Mouse (Mus musculus): Measurements from ENCODE around the gene Gemin8.

DNA sequence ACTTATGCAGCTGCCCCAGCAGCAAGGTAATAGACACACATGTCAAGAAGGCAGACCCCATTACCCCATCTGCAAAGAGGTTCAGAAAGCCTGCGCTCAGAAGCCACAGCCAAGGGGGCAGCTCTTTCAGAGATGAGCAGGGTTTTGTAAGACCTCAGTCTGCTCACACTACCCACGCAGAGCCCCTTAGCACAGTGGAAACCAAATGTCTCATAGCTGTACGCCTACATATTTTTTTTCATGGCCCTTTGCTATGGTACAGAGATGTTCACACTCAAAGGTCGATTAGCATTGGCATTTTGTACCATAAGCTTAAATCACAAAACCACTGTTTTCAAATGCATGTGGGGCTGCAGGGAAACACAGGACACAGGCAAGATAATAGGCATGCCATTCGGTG, 56.6 kb downstream of the Gemin8 start:
- no peak for TF ChIP-seq CTCF (IDR thresholded peaks at IDR 0.05; ENCODE audit: low read depth, low read length)
- TF ChIP-seq POLR2A (IDR thresholded peaks at IDR 0.05; ENCODE audit: borderline replicate concordance, low read depth, low read length): no peak

All from bone marrow macrophage, adult 2 months (primary cell).